Mouse (Mus musculus): ENCODE measurements around the gene Phkg2. TPM values are rescaled to one million over a fixed set of nuclear protein-coding genes. Genes with fewer than 3 reads are reported as not detected.

Phkg2 gene
- polyA plus RNA-seq, 1 experiment from 2014 or later, result 19.3 TPM

GRCm38 (mm10) chr7:127586149-127586548, 13.0 kb downstream of the Phkg2 start:
- DNase-seq, result peak; percentile 69
- 46% methylated on average over 6 of the region's 6 CpGs for WGBS (ENCODE audit: insufficient replicate concordance)
- ATAC-seq (ENCODE audit: low read depth), result peak; percentile 60
- Histone ChIP-seq H3K9me3 (replicated peaks) (no peaks in the 10 kb centered on the region), H3K9ac (peak overlapping the region; percentile 50; the same call in 1 of the 2 replicates), H3K27me3 (no peaks in the 10 kb centered on the region), H3K4me1 (replicated peaks) (peaks cover 46% of the 10 kb centered on the region), H3K4me3 (replicated peaks) (peak overlapping the region; percentile 18; the same call in 1 of the 2 replicates), H3K27ac (peak overlapping the region; percentile 80), H3K36me3 (peaks cover 57% of the 10 kb centered on the region), H3K4me2 (peak overlapping the region; percentile 98)

- 63% methylated on average over 5 of the region's 5 CpGs for WGBS (ENCODE audit: insufficient replicate concordance)
- DNase-seq (no peak), ATAC-seq (ENCODE audit: low read depth) (no peak)
- H3K9ac ChIP-seq, result peak overlapping the region; percentile 74
- peak overlapping the region; percentile 89 for H3K4me3 ChIP-seq (replicated peaks)
- peaks cover 57% of the 10 kb centered on the region for H3K36me3 ChIP-seq
- peaks cover 46% of the 10 kb centered on the region for H3K4me1 ChIP-seq (replicated peaks)
- H3K9me3 ChIP-seq (replicated peaks), result no peaks in the 10 kb centered on the region
- H3K27ac ChIP-seq, result peak overlapping the region; percentile 80
- H3K27me3 ChIP-seq, result no peaks in the 10 kb centered on the region
- H3K4me2 ChIP-seq, result peak overlapping the region; percentile 98
Measured at GRCm38 (mm10) chr7:127587196-127587595, 14.1 kb downstream of the Phkg2 start.

DNA sequence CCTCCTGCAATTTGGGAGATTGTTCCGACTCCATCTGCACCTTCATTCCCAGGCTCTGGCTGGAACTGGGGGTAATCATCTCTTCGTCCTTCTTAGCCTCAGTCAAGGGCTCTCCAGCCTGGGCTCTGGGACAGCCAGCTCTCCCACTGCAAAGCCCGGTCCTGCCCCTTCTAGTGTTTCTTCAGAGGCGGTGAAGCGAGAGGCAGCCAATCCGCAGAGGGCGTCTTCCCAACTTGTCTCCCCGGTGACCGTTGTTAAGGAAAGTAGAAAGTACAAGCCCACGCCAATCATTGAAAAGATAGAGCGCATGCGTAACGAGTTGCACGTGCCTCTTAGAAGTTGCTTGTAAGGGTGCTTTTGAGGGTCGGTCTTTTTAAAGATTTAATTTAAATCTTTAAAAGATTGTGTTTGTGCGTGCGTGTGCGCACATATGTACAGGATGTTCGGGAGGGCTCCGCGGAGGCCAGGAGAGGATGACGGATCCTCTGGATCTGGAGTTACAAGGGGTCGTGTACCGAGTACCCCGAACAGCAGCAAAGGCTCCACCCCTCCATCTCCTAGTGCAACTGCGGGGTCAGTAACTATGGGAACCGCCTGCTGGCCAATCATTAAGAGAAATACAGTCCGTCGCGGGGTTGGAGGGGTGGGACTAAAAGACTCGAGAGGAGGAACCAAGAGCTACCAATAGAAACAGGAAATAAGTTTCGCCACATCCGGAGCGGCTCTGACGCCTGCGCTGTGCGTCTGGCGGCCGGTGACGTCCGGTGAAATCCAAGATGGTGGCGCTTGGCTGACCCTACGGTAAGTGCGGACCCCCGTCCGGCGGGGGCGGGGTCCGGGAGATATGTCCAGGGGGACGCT, 15.1 kb downstream of the Phkg2 start, which contains the start of the genes Ccdc189 and Rnf40:
Gene Ccdc189 (minus strand): TSS at position 585 of the 861 bp plus-strand sequence.
Gene Rnf40 (plus strand): TSS at position 757 of the 861 bp plus-strand sequence.
- Histone ChIP-seq H3K27ac (peak within 1 kb of the TSS; percentile 80), H3K36me3 (peaks cover 57% of the 10 kb centered on the region), H3K9me3 (replicated peaks) (no peaks in the 10 kb centered on the region), H3K4me2 (peak within 1 kb of the TSS; percentile 98), H3K4me1 (replicated peaks) (peaks cover 46% of the 10 kb centered on the region), H3K9ac (peak within 1 kb of the TSS; percentile 90), H3K27me3 (no peaks in the 10 kb centered on the region), H3K4me3 (replicated peaks) (peak within 1 kb of the TSS; percentile 89)
- WGBS (ENCODE audit: insufficient replicate concordance), result under 1% methylated on average over 50 of the region's 50 CpGs
- peak; percentile 93 for DNase-seq
- ATAC-seq (ENCODE audit: low read depth), result peak; percentile 91

DNA sequence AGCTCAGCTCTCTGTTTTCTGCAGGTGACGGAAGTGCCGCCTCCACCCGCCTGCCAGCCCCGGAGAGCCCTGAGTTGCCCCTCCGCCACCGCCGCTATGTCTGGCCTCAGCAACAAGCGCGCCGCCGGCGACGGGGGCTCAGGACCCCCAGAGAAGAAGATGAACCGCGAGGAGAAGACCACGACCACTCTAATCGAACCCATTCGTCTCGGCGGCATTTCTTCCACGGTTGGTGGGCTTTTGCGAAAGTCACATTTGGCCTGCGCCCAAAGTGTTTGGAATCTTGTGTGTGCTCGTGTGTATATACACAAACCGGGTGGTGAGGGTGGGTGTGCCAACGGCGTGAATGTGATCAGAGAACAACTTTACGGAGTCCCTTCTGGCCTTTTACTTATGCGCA, 15.8 kb downstream of the Phkg2 start:
- DNase-seq (no peak), ATAC-seq (ENCODE audit: low read depth) (no peak; the same call in 1 of the 2 replicates)
- 3% methylated on average over 29 of the region's 29 CpGs for WGBS (ENCODE audit: insufficient replicate concordance)
- H3K36me3 ChIP-seq, result peaks cover 57% of the 10 kb centered on the region
- H3K4me1 ChIP-seq (replicated peaks), result peaks cover 46% of the 10 kb centered on the region
- H3K27me3 ChIP-seq, result no peaks in the 10 kb centered on the region
- H3K4me2 ChIP-seq, result peak overlapping the region; percentile 98
- peak overlapping the region; percentile 78 for H3K27ac ChIP-seq
- no peaks in the 10 kb centered on the region for H3K9me3 ChIP-seq (replicated peaks)
- peak overlapping the region; percentile 90 for H3K9ac ChIP-seq
- peak overlapping the region; percentile 89 for H3K4me3 ChIP-seq (replicated peaks)

DNA sequence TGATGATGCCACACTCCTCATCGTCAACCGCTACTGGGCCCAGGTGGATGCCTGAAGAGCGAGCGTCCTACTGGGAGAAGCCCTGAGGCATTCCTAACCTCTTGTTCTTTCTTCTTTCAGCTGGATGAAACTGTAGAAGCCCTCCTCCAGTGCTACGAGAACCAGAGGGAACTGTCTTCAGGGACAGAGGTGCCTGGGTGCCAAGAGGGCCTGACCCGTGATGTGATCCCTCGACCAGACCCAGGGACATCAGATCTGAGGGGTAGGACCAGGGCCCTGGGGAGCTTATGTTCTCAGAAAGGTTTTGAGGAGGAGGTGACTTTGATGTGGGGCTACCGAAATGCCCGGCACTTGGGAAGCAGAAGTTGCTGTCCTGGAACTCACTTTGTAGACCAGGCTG, 16.5 kb downstream of the Phkg2 start:
- peaks cover 58% of the 10 kb centered on the region for H3K36me3 ChIP-seq
- H3K4me1 ChIP-seq (replicated peaks), result peaks cover 46% of the 10 kb centered on the region
- peak overlapping the region; percentile 98 for H3K4me2 ChIP-seq
- H3K9me3 ChIP-seq (replicated peaks), result no peaks in the 10 kb centered on the region
- DNase-seq (no peak), ATAC-seq (ENCODE audit: low read depth) (no peak)
- no peak overlapping the region for H3K27ac ChIP-seq
- peak overlapping the region; percentile 89 for H3K4me3 ChIP-seq (replicated peaks)
- 92% methylated on average over 9 of the region's 9 CpGs for WGBS (ENCODE audit: insufficient replicate concordance)
- no peaks in the 10 kb centered on the region for H3K27me3 ChIP-seq
- H3K9ac ChIP-seq, result peak overlapping the region; percentile 90

DNA sequence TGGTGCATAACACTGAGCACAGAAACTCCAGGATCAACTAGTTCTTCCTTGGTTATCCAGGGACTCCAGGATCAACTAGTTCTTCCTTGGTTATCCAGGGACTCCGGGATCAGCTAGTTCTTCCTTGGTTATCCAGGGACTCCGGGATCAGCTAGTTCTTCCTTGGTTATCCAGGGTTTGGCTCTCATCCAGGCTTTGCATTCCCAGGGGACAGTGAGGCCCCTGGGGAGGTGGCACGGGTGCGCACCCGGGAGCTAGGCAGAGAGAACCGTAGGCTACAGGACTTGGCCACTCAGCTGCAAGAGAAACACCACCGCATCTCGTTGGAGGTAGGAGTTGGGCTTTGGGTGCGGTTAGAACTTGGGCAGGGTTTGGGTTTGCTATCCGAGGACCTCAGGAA, 18.0 kb downstream of the Phkg2 start:
- Histone ChIP-seq H3K9ac (no peak overlapping the region), H3K27ac (no peak overlapping the region), H3K9me3 (replicated peaks) (no peaks in the 10 kb centered on the region), H3K36me3 (peaks cover 67% of the 10 kb centered on the region), H3K4me2 (no peak overlapping the region), H3K4me3 (replicated peaks) (no peak overlapping the region), H3K4me1 (replicated peaks) (peaks cover 36% of the 10 kb centered on the region), H3K27me3 (no peaks in the 10 kb centered on the region)
- ATAC-seq (ENCODE audit: low read depth), result no peak
- 87% methylated on average over 10 of the region's 10 CpGs for whole genome bisulfite sequencing (ENCODE audit: insufficient replicate concordance)
- no peak for DNase-seq

DNA sequence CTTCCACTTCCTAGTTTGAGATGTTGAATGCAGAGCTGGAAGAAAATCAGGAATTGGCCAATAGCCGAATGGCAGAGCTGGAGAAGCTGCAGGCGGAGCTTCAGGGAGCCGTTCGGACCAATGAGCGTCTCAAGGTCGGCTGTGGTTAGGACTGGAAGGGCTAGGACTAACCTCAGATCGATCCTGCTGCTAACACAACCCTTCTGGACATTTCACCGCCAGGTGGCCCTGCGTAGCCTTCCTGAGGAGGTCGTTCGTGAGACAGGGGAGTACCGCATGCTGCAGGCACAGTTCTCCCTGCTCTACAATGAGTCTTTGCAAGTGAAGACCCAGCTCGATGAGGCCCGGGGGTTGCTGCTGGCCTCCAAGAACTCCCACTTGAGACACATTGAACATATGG, 19.4 kb downstream of the Phkg2 start:
- H3K9me3 ChIP-seq (replicated peaks), result no peaks in the 10 kb centered on the region
- no peak for DNase-seq
- H3K27ac ChIP-seq, result no peak overlapping the region
- ATAC-seq (ENCODE audit: low read depth), result no peak
- H3K4me3 ChIP-seq (replicated peaks), result no peak overlapping the region
- H3K4me2 ChIP-seq, result no peak overlapping the region
- H3K27me3 ChIP-seq, result no peaks in the 10 kb centered on the region
- 87% methylated on average over 14 of the region's 14 CpGs for WGBS (ENCODE audit: insufficient replicate concordance)
- peaks cover 82% of the 10 kb centered on the region for H3K36me3 ChIP-seq
- H3K4me1 ChIP-seq (replicated peaks), result peaks cover 21% of the 10 kb centered on the region
- H3K9ac ChIP-seq, result no peak overlapping the region

- DNase-seq, result no peak
- Histone ChIP-seq H3K27ac (no peak overlapping the region), H3K9ac (no peak overlapping the region), H3K4me1 (replicated peaks) (no peaks in the 10 kb centered on the region), H3K36me3 (peaks cover 100% of the 10 kb centered on the region), H3K4me2 (no peak overlapping the region), H3K4me3 (replicated peaks) (no peak overlapping the region), H3K9me3 (replicated peaks) (no peaks in the 10 kb centered on the region), H3K27me3 (no peaks in the 10 kb centered on the region)
- WGBS (ENCODE audit: insufficient replicate concordance), result 93% methylated on average over 17 of the region's 17 CpGs
- ATAC-seq (ENCODE audit: low read depth), result no peak
Measured at GRCm38 (mm10) chr7:127596747-127597146, 23.6 kb downstream of the Phkg2 start.

GRCm38 (mm10) chr7:127600612-127601011, 27.5 kb downstream of the Phkg2 start:
- peaks cover 89% of the 10 kb centered on the region for H3K36me3 ChIP-seq
- no peak overlapping the region for H3K4me2 ChIP-seq
- H3K4me3 ChIP-seq (replicated peaks), result no peak overlapping the region
- DNase-seq (no peak), ATAC-seq (ENCODE audit: low read depth) (no peak)
- peaks cover 8% of the 10 kb centered on the region for H3K4me1 ChIP-seq (replicated peaks)
- no peak overlapping the region for H3K27ac ChIP-seq
- no peaks in the 10 kb centered on the region for H3K9me3 ChIP-seq (replicated peaks)
- WGBS (ENCODE audit: insufficient replicate concordance), result 95% methylated on average over 7 of the region's 7 CpGs
- H3K9ac ChIP-seq, result no peak overlapping the region
- H3K27me3 ChIP-seq, result no peaks in the 10 kb centered on the region

DNA sequence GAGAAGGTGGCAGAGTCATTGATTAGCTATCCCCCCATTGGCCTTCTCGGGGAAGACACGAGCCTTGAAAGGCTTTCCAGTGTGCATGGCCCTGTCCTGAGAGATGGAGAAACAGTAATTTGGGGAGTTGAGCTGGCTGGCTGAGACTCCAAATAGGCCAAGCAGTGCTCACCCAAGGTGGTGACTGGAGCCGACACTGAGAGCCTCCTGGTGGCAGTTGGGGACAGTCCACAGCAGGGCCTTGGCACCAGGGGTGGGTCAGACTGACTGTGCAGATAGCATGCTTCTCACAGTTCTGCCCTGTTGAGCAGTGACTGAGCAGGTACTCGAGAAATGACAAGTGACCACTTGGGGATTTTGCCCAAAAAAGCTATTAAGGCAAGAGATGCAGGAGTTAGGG, 28.6 kb downstream of the Phkg2 start:
- Histone ChIP-seq H3K9ac (no peak overlapping the region), H3K9me3 (replicated peaks) (no peaks in the 10 kb centered on the region), H3K27ac (no peak overlapping the region), H3K4me1 (replicated peaks) (peaks cover 8% of the 10 kb centered on the region), H3K4me2 (no peak overlapping the region), H3K4me3 (replicated peaks) (no peak overlapping the region), H3K36me3 (peaks cover 78% of the 10 kb centered on the region), H3K27me3 (no peaks in the 10 kb centered on the region)
- ATAC-seq (ENCODE audit: low read depth) (no peak), DNase-seq (no peak)
- 78% methylated on average over 4 of the region's 4 CpGs for WGBS (ENCODE audit: insufficient replicate concordance)

GRCm38 (mm10) chr7:127602903-127603302, 29.8 kb downstream of the Phkg2 start:
- 73% methylated on average over 2 of the region's 2 CpGs for WGBS (ENCODE audit: insufficient replicate concordance)

More at GRCm38 (mm10) chr7:127602903-127603302, 29.8 kb downstream of the Phkg2 start:
- H3K27me3 ChIP-seq, result no peaks in the 10 kb centered on the region
- no peak overlapping the region for H3K9ac ChIP-seq
- H3K4me3 ChIP-seq (replicated peaks), result no peak overlapping the region
- no peak overlapping the region for H3K27ac ChIP-seq
- DNase-seq (no peak), ATAC-seq (ENCODE audit: low read depth) (no peak)
- H3K36me3 ChIP-seq, result peaks cover 68% of the 10 kb centered on the region
- no peaks in the 10 kb centered on the region for H3K9me3 ChIP-seq (replicated peaks)
- no peak overlapping the region for H3K4me2 ChIP-seq
- peaks cover 8% of the 10 kb centered on the region for H3K4me1 ChIP-seq (replicated peaks)
